Mouse (Mus musculus) intestine, embryonic 16.5 days (tissue): ENCODE data around the gene Reg3b. TPM values are rescaled to one million over a fixed set of nuclear protein-coding genes. Genes with fewer than 3 reads are reported as not detected.

Experiments used
- ATAC-seq: fragments of 200-750 bp; cut with Nextera tagmentation; 2 replicates; pipeline ENCODE4 v1.8.0; 2017; ENCODE audit warnings: moderate TSS enrichment, moderate library complexity
- H3K27ac ChIP-seq: fragments of 300-500 bp; sonication (generic); 2 replicates; pipeline ENCODE4 v1.5.1; 2014; ENCODE audit warnings: mild to moderate bottlenecking, low read length
- H3K27me3 ChIP-seq: fragments of 300-500 bp; sonication (generic); replicated peaks from 2 replicates; pipeline ENCODE4 v1.6.1; 2014; ENCODE audit warnings: low read length, control low read depth, mixed read lengths; ENCODE audit not compliant: control insufficient read depth, insufficient read depth
- H3K36me3 ChIP-seq: fragments of 300-500 bp; sonication (generic); 2 replicates; pipeline ENCODE4 v1.6.1; 2014; ENCODE audit warnings: low read length, control low read depth; ENCODE audit not compliant: control insufficient read depth, insufficient read depth
- H3K4me1 ChIP-seq: fragments of 300-500 bp; sonication (generic); 2 replicates; pipeline ENCODE4 v1.6.1; 2014; ENCODE audit warnings: low read length, control low read depth, mixed read lengths; ENCODE audit not compliant: control insufficient read depth, insufficient read depth
- H3K4me2 ChIP-seq: fragments of 300-500 bp; sonication (generic); 2 replicates; pipeline ENCODE4 v1.6.1; 2014; ENCODE audit warnings: low read depth, low read length, control low read depth
- H3K4me3 ChIP-seq: fragments of 300-500 bp; sonication (generic); 2 replicates; pipeline ENCODE4 v1.5.1; 2014; ENCODE audit warnings: mild to moderate bottlenecking, low read length
- H3K9ac ChIP-seq: fragments of 300-500 bp; sonication (generic); 2 replicates; pipeline ENCODE4 v1.6.1; 2014; ENCODE audit warnings: low read depth, low read length
- H3K9me3 ChIP-seq: fragments of 300-500 bp; sonication (generic); 2 replicates; pipeline ENCODE4 v1.6.1; 2016; ENCODE audit warnings: low read length, control low read depth; ENCODE audit not compliant: control insufficient read depth
- WGBS: fragments of 180-500 bp; shearing (Covaris S2); extraction: QIAGEN DNeasy Blood & Tissue Kit; methylation state at CpG from one replicate; pipeline ENCODE4 v1.1.7; 2014; 5-methylcytosine and 5-hydroxymethylcytosine counted together
- polyA plus RNA-seq: library from polyadenylated mRNA; unstranded; fragments of >200 nt; fragmentation: Nextera tagmentation; extraction: Ambion mirVana; gene quantifications from 2 replicates; pipeline ENCODE4 v1.2.1, GENCODE M21; 2015

Reg3b gene
- polyA plus RNA-seq, result 14.6 and 21.6 TPM in 2 replicates

DNA sequence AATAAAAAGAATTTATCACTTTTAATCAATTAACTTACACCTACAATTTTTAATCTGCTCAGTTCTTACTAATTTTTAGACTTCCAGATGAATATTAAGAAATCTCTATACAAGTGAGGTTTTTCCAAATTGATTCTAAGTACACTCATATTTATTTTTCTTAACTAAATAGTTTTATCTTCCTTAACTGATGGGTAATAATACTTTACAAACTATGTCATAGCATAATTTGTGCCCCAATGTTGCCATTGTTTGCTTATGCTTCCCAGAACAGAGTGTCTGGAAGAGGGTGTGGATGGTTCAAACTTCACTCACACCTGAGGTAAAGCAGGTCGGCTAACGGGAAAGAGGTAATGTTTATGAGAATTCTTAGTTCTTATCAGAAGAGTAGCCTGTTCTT lies at the start of gene Reg3b:
Gene Reg3b, plus strand, starts transcription at position 301 of the 400 bp plus-strand sequence.
- Histone ChIP-seq H3K27me3 (no peaks in the 10 kb centered on the region), H3K4me1 (no peaks in the 10 kb centered on the region), H3K9ac (no peak within 1 kb of the TSS), H3K4me2 (no peak within 1 kb of the TSS), H3K4me3 (no peak within 1 kb of the TSS), H3K9me3 (no peaks in the 10 kb centered on the region), H3K36me3 (no peaks in the 10 kb centered on the region), H3K27ac (no peak within 1 kb of the TSS)
- no peak; the same call in 1 of the 2 replicates for ATAC-seq
- 44% methylated on average over 2 of the region's 2 CpGs for WGBS

DNA sequence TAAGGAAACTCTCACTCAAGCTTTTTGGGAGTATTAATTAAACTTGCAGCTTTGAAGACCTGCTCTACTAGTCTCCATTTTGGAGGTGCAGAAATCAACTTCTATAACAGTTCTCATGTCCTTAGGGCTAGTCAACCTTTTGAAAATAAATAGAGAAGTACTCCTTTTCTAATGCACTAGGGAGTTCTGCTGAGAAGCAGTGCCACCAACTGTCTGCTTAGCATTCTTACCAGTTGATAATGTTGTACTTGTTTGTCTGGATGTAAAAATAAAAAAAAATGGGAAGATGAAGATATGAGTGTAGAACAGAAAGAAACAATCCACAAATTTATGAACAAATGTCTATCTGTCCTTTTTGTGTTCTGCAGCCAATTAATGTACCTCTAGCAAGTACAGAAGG lies 42.7 kb upstream of the Reg3b start:
- Histone ChIP-seq H3K4me3 (no peak overlapping the region), H3K27me3 (no peaks in the 10 kb centered on the region), H3K9me3 (no peaks in the 10 kb centered on the region), H3K9ac (no peak overlapping the region), H3K4me2 (no peak overlapping the region), H3K36me3 (no peaks in the 10 kb centered on the region), H3K4me1 (no peaks in the 10 kb centered on the region), H3K27ac (no peak overlapping the region)
- no peak for ATAC-seq

DNA sequence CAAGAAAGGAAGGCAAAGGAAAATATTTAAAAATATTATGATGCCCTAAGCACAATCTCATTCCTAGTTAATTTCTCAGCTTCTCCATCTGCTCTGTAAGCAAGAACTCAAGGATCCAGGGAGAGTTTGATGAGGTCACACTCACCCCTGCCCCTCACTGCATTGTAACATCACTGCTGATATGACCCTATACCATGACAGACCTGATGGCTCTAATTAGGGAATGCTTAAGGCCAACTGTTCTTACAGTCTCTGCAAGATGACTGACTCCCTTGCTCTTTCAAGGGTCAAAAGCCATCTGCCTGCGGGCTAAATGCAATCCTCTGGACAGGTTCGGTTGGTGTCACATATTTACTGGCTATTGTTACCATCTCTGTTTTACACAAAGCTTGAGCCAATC lies 41.3 kb upstream of the Reg3b start:
- Histone ChIP-seq H3K27me3 (no peaks in the 10 kb centered on the region), H3K9ac (no peak overlapping the region), H3K36me3 (no peaks in the 10 kb centered on the region), H3K4me2 (no peak overlapping the region), H3K9me3 (no peaks in the 10 kb centered on the region), H3K4me3 (no peak overlapping the region), H3K27ac (no peak overlapping the region), H3K4me1 (no peaks in the 10 kb centered on the region)
- ATAC-seq, result no peak
- WGBS, result 83% methylated on average over 2 of the region's 2 CpGs

DNA sequence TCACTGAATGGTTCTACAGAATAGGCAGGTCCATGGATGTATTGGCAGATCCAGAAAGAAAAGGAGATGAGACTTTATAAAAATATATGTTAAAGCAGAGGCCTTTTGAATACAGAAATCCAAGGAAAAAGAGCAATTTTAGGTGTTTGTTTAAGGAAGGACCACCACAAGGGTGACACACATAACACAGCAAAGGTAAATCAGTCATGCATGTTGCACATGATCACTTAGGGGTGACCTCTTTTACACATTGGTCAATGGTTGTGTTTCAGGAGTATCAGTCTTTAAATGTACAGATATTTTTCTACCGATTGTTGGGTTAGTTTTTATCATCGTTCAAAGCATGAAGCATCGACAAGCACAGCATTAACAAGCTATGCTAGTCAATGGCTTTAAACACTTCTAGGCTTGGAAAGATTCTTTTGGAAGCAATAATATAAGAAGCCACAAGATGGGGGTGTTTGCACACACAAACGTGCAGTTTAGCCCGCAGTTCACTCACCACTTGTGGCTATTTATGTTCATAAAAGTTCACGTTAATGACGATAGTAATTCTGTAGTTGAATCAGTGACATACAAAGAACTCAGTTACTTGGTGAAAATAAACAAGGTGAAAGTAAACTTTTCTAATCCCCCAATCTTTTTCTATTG lies 38.4 kb upstream of the Reg3b start:
- H3K4me3 ChIP-seq, result no peak overlapping the region
- no peak for ATAC-seq
- no peaks in the 10 kb centered on the region for H3K27me3 ChIP-seq
- H3K9me3 ChIP-seq, result no peaks in the 10 kb centered on the region
- no peak overlapping the region for H3K9ac ChIP-seq
- H3K4me2 ChIP-seq, result no peak overlapping the region
- H3K4me1 ChIP-seq, result no peaks in the 10 kb centered on the region
- no peak overlapping the region for H3K27ac ChIP-seq
- 27% methylated on average over 7 of the region's 7 CpGs for WGBS
- H3K36me3 ChIP-seq, result no peaks in the 10 kb centered on the region

DNA sequence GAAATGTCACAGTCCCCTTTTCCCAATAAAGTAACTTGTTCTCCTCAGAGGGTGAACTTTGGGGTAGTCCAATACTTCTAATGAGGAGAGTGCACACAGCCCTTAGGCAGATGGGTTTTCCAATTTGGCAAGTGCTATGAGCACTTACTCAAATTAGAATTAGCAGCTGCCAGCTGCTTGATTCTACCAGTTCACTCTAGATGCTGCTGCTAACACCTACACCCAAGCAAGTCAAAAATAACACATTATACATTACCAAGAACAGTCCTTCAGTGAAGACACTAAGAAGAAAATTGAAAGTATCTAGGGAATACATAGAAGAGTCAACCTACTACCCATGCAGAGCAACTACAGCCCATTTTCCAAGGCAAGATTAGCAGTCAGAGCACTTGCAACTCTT lies 30.2 kb upstream of the Reg3b start:
- H3K27me3 ChIP-seq, result no peaks in the 10 kb centered on the region
- ATAC-seq, result no peak
- no peaks in the 10 kb centered on the region for H3K4me1 ChIP-seq
- no peak overlapping the region for H3K4me3 ChIP-seq
- no peaks in the 10 kb centered on the region for H3K36me3 ChIP-seq
- H3K9me3 ChIP-seq, result no peaks in the 10 kb centered on the region
- no peak overlapping the region for H3K27ac ChIP-seq
- no peak overlapping the region for H3K9ac ChIP-seq
- H3K4me2 ChIP-seq, result no peak overlapping the region

DNA sequence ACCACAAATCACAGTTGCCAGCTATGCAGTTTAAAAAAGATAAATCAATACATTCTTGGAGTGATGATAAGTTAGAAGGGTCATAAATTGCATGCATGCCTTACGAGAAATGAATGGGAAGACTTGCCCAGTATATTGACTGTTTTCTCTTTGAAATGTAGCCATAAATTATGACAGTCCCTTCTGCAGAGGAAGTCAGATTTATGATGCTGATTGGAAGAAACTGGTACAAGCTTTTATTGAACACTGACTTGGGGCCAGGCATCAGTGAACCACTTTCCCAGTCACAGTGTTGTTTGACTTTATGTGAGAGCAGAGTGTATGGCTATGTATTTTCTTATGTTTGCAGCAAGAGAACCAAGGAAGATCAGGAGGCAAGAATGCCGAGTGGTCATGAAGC lies 28.8 kb upstream of the Reg3b start:
- Histone ChIP-seq H3K27me3 (no peaks in the 10 kb centered on the region), H3K36me3 (no peaks in the 10 kb centered on the region), H3K4me3 (no peak overlapping the region), H3K9ac (no peak overlapping the region), H3K9me3 (no peaks in the 10 kb centered on the region), H3K4me1 (no peaks in the 10 kb centered on the region), H3K4me2 (no peak overlapping the region), H3K27ac (no peak overlapping the region)
- peak; percentile 50 for ATAC-seq
- WGBS, result 60% methylated on average over 2 of the region's 2 CpGs

DNA sequence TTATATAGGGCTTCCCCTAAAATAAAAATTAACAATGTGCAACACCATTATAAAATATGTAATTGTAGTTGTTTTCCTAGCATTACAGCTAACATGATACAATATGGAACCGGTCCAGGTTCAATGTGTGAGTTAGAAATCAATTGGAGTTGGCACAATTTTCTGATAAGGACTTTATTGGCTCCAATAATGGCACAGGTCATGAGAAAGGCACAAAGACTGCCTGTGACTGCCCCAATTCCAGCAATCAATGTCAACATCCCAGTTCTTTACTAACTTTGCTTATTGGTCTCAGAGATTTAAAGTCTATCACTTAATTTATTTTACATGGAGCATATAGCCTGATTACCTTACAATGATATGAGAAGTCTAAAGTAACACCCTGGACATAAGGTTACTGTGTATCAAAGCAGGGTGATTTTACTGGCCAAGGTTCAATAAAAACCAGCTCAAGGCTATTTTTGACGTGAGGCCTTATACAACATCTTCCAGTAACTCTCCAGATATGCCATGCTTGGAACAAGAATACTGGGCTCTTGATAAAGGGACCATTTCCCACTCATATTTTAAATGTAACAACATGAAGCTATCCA lies 8.4 kb upstream of the Reg3b start:
- H3K27me3 ChIP-seq, result no peaks in the 10 kb centered on the region
- no peaks in the 10 kb centered on the region for H3K4me1 ChIP-seq
- no peak overlapping the region for H3K27ac ChIP-seq
- H3K4me3 ChIP-seq, result no peak overlapping the region
- 50% methylated on average over 2 of the region's 2 CpGs for WGBS
- H3K4me2 ChIP-seq, result no peak overlapping the region
- H3K36me3 ChIP-seq, result no peaks in the 10 kb centered on the region
- no peak overlapping the region for H3K9ac ChIP-seq
- no peaks in the 10 kb centered on the region for H3K9me3 ChIP-seq
- ATAC-seq, result peak; percentile 92

DNA sequence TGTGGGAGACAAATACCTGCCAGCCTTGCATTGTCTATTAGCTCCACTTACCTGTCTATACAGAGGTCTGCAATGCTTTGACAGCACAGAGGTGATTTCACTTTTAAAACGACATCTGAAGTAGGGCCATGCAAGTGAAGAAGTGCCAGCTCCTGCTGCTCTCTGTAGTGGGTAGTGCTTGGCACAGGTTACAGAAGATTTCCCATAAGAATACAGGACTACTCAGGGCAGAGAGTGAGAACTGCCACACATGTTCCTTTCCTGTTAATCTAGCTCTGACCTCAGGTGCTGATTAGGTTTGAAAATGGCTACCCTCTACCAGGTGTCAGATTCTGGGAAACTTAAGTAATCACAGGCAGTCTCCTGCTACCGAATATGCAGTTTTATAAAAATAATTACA lies 8.3 kb downstream of the Reg3b start, which contains the start of gene Reg3d:
Gene Reg3d, minus strand, starts transcription at position 101 of the 400 bp plus-strand sequence.
- WGBS, result 77% methylated on average over 2 of the region's 2 CpGs
- H3K9me3 ChIP-seq, result no peaks in the 10 kb centered on the region
- no peaks in the 10 kb centered on the region for H3K36me3 ChIP-seq
- H3K27ac ChIP-seq, result no peak within 1 kb of the TSS
- no peaks in the 10 kb centered on the region for H3K4me1 ChIP-seq
- H3K4me3 ChIP-seq, result no peak within 1 kb of the TSS
- ATAC-seq, result no peak
- H3K9ac ChIP-seq, result no peak within 1 kb of the TSS
- H3K4me2 ChIP-seq, result no peak within 1 kb of the TSS
- H3K27me3 ChIP-seq, result no peaks in the 10 kb centered on the region

DNA sequence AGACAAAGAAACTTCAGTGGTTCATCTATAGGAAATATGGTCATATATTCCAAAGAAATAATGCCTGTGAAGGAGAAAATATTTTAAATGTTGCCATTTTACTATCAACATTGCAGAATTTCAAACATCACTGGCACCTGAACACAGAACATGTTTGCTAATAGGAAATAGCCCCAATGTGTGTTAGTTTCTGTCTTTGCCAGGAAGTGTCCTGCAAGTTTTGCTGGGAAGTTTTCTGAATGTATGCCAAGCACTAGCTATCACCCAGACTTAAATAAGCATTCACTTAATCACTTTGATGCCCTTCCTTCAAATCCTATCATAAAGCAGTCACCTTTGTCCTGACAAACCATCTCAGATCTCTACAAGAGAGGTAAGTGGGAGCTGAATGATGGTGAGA lies 10.0 kb downstream of the Reg3b start, which contains the start of gene Reg3a:
Gene Reg3a, plus strand, starts transcription at position 301 of the 400 bp plus-strand sequence.
- H3K36me3 ChIP-seq, result no peaks in the 10 kb centered on the region
- no peaks in the 10 kb centered on the region for H3K4me1 ChIP-seq
- H3K9me3 ChIP-seq, result no peaks in the 10 kb centered on the region
- H3K9ac ChIP-seq, result no peak within 1 kb of the TSS
- H3K27me3 ChIP-seq, result no peaks in the 10 kb centered on the region
- no peak within 1 kb of the TSS for H3K4me3 ChIP-seq
- H3K27ac ChIP-seq, result no peak within 1 kb of the TSS
- no peak for ATAC-seq
- H3K4me2 ChIP-seq, result no peak within 1 kb of the TSS

DNA sequence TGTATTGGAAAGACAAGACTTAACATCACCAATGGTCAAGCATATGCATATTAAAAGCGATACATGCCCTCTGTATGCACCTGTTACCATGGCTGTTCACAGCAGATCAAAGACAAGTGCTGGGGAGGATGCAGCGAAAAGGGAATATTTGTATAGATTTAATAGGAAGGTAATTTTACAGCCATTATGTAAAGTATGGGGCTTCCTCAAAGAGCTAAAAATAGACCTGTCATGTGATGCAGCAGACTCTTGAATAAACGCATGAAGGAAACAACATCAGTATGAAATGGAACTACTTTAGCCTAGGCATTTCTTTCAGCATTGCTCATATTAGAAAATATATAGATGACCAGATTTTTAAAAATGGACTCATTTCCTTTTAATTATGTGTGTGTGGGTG lies 15.2 kb downstream of the Reg3b start:
- ATAC-seq, result no peak
- H3K9me3 ChIP-seq, result no peaks in the 10 kb centered on the region
- no peak overlapping the region for H3K4me3 ChIP-seq
- H3K4me2 ChIP-seq, result no peak overlapping the region
- H3K4me1 ChIP-seq, result no peaks in the 10 kb centered on the region
- no peak overlapping the region for H3K27ac ChIP-seq
- H3K9ac ChIP-seq, result no peak overlapping the region
- H3K27me3 ChIP-seq, result no peaks in the 10 kb centered on the region
- no peaks in the 10 kb centered on the region for H3K36me3 ChIP-seq
- 83% methylated on average over 3 of the region's 3 CpGs for WGBS
